Mouse (Mus musculus) bone marrow, adult 2 months (tissue): Measurements from ENCODE around the gene Ano8. TPM values are rescaled to one million over a fixed set of nuclear protein-coding genes. Genes with fewer than 3 reads are reported as not detected.
A peak's percentile ranks its signal among the peaks of the same experiment; 100 is the strongest.

Experiments used
- H3K27ac ChIP-seq: fragments of 200-500 bp; 2 replicates; pipeline ENCODE4 v1.5.1; 2012; ENCODE audit warnings: low read depth, mild to moderate bottlenecking, control low read depth, inconsistent platforms, low read length; ENCODE audit not compliant: control insufficient read depth, poor library complexity, insufficient read depth
- H3K4me1 ChIP-seq: fragments of 200-500 bp; 2 replicates; pipeline ENCODE4 v1.6.1; 2011; ENCODE audit warnings: low read length; ENCODE audit not compliant: control insufficient read depth, insufficient read depth
- H3K4me3 ChIP-seq: fragments of 200-500 bp; replicated peaks from 2 replicates; pipeline ENCODE3; 2011; ENCODE audit warnings: mild to moderate bottlenecking, low read depth, low read length, control low read depth; ENCODE audit not compliant: control insufficient read depth
- CTCF ChIP-seq: fragments of 200-500 bp; IDR thresholded peaks from 2 replicates; pipeline ENCODE4 v1.5.1; 2011; ENCODE audit warnings: low read length, control low read depth; ENCODE audit not compliant: control insufficient read depth, insufficient read depth
- POLR2A ChIP-seq: fragments of 200-500 bp; IDR thresholded peaks from 2 replicates; pipeline ENCODE4 v1.6.1; 2011; ENCODE audit warnings: low read depth, mild to moderate bottlenecking, control low read depth, low read length, borderline replicate concordance; ENCODE audit not compliant: control insufficient read depth
- WGBS: fragments of 180-500 bp; shearing (Covaris S2); methylation state at CpG from one replicate; pipeline ENCODE4 v1.1.7; 2018; 5-methylcytosine and 5-hydroxymethylcytosine counted together
- polyA plus RNA-seq: library from polyadenylated mRNA; stranded (reverse); fragments of >200 nt; gene quantifications from 2 replicates; pipeline ENCODE4 v1.2.4, GENCODE M21; 2011; ENCODE audit warnings: low replicate concordance; ENCODE audit not compliant: missing spikeins, insufficient read depth, insufficient read length

Ano8 gene
- polyA plus RNA-seq, 1 experiment = 6.3 TPM

DNA sequence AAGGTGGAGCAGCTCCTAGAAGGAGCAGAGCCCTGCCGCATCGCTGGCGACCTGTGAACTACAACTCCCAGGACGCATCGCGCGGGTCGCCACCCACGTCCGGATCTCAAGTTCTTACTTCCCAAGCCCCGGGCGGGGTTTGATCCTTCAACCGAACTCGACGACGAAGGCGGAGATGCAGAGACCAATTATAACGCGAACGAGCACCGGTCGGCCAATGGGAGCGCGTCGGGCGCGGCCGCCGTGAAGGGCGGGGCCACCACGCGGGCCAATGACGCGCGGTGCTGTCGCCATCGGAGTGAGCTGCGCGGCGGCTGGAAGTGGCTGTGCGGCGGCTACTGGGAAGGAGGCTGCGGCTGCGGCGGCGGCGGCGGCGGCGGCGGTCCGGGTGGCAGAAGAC, 16.8 kb downstream of the Ano8 start, which contains the start of gene Dda1:
Gene Dda1 (plus strand): TSS at position 284 of the 400 bp plus-strand sequence.
- peak within 1 kb of the TSS; percentile 31; the same call in 1 of the 2 replicates for H3K27ac ChIP-seq
- TF ChIP-seq POLR2A (peak; percentile 43; the same call in 1 of the 2 replicates), CTCF (0 out of 2 replicates have a peak, but pooled peaks have one; percentile 4)
- H3K4me3 ChIP-seq = peak within 1 kb of the TSS; percentile 81
- under 1% methylated on average over 52 of the region's 52 CpGs for WGBS
- H3K4me1 ChIP-seq = peaks cover 1% of the 10 kb centered on the region; the same call in 1 of the 2 replicates

DNA sequence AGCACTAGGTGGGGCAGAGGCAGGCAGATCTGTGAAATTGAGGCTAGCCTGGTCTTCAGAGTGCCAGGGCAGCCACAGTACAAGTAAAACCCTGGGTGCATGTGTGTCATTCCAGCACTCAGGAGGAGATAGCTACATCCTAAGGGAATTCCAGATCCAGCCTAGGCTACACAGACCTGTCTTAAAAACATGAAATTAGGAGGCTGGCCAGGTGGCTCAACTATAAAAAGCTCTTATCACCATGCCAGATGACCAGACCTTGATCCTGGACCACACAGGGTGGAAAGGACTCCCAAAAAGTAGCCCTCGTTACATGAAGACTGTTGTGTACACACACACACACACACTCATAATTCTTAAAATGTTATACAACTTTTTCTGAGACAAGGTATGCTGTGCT, 17.8 kb downstream of the Ano8 start:
- Histone ChIP-seq H3K4me1 (peaks cover 2% of the 10 kb centered on the region; the same call in 1 of the 2 replicates), H3K4me3 (no peak overlapping the region), H3K27ac (no peak overlapping the region)
- TF ChIP-seq CTCF (no peak), POLR2A (no peak)
- WGBS = 85% methylated on average over 1 of the region's 1 CpGs

DNA sequence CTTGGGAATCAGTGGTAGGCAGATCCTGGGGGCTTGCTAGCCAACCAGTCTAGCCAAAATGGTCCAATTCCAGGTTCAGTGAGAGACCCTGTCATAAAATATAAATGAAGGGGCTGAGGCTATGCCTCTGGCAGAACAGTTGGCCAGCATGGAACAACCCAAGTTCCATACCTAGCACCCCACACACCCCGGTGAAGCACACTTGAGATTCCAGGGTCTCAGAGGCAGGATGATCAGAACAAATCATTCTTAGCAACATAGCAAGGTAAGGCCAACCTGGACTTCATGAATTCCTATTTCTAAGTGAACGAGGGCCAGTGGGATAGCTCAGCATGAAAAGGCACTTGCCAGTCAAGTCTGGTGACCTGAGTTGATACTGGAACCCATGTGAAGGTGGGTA, 18.6 kb downstream of the Ano8 start:
- TF ChIP-seq POLR2A (no peak), CTCF (no peak)
- no peak overlapping the region for H3K27ac ChIP-seq
- H3K4me1 ChIP-seq = peaks cover 2% of the 10 kb centered on the region; the same call in 1 of the 2 replicates
- 93% methylated on average over 2 of the region's 2 CpGs for WGBS
- H3K4me3 ChIP-seq = no peak overlapping the region

DNA sequence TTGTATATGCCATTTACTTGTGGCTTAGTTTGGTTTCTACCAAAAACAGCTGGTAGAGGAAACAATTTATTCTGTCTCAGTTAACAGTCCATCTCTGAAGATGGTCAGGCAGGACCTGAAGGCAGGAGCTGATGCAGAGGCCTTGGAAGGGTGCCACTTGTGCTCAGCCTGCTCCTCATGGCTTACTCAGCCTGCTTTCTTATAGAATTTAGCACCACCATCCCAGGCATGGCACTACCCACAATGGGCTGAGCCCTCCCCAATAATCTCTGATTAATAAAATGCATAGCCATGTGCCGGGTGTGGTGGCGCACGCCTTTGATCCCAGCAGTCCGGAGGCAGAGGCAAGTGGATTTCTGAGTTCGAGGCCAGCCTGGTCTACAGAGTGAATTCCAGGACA, 19.6 kb downstream of the Ano8 start:
- WGBS = 95% methylated on average over 5 of the region's 5 CpGs
- no peak overlapping the region for H3K4me3 ChIP-seq
- TF ChIP-seq POLR2A (no peak), CTCF (no peak)
- peaks cover 2% of the 10 kb centered on the region; the same call in 1 of the 2 replicates for H3K4me1 ChIP-seq
- H3K27ac ChIP-seq = no peak overlapping the region

DNA sequence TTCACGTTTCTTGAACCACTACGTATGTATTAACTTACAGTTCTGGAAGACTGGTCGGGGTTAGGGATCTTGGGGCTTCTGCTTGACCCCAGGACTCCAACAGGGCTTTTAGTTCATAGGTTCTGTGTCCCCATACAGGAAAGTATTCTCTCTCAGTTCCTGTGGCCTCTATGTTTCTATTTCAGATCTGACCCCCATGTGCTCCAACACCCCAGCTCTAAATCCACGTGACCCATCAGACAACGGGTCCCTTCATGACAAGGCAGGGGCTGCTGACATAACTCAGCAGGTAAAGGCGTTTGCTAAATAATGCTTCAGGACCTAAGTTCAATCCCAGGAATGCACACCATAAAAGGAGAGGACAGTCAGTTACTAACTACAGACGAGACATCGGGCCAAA, 20.0 kb downstream of the Ano8 start:
- 79% methylated on average over 8 of the region's 8 CpGs for WGBS
- H3K27ac ChIP-seq = no peak overlapping the region
- no peak overlapping the region for H3K4me3 ChIP-seq
- TF ChIP-seq POLR2A (no peak), CTCF (no peak)
- H3K4me1 ChIP-seq = peaks cover 2% of the 10 kb centered on the region; the same call in 1 of the 2 replicates

GRCm38 (mm10) chr8:71464513-71465500, 21.0 kb downstream of the Ano8 start, which contains the start of gene Mrpl34:
Gene Mrpl34, plus strand, starts transcription at chr8:71464959.
- under 1% methylated on average over 59 of the region's 59 CpGs for WGBS

GRCm38 (mm10) chr8:71463188-71464033, 22.4 kb downstream of the Ano8 start, which contains the start of gene Abhd8:
Gene Abhd8, minus strand, starts transcription at chr8:71463655.
- H3K27ac ChIP-seq = peak within 1 kb of the TSS; percentile 45
- WGBS = under 1% methylated on average over 55 of the region's 55 CpGs
- peaks cover 2% of the 10 kb centered on the region; the same call in 1 of the 2 replicates for H3K4me1 ChIP-seq
- TF ChIP-seq POLR2A (peak; percentile 38; the same call in 1 of the 2 replicates), CTCF (no peak)
- peak within 1 kb of the TSS; percentile 83 for H3K4me3 ChIP-seq

More at GRCm38 (mm10) chr8:71464513-71465500, 21.0 kb downstream of the Ano8 start, which contains the start of gene Mrpl34:
- Histone ChIP-seq H3K4me1 (peaks cover 2% of the 10 kb centered on the region; the same call in 1 of the 2 replicates), H3K27ac (peak within 1 kb of the TSS; percentile 45), H3K4me3 (peak within 1 kb of the TSS; percentile 83)
- peak; percentile 45; the same call in 1 of the 2 replicates for TF ChIP-seq POLR2A
- TF ChIP-seq CTCF = peak; percentile 93

GRCm38 (mm10) chr8:71462786-71463185, 23.0 kb downstream of the Ano8 start:
- Histone ChIP-seq H3K4me3 (peak overlapping the region; percentile 83), H3K4me1 (peaks cover 2% of the 10 kb centered on the region; the same call in 1 of the 2 replicates), H3K27ac (peak overlapping the region; percentile 28; the same call in 1 of the 2 replicates)
- TF ChIP-seq POLR2A = no peak
- no peak for TF ChIP-seq CTCF
- WGBS = 3% methylated on average over 16 of the region's 16 CpGs
